Mouse (Mus musculus): Measurements from ENCODE around the gene Hist1h3e.
"Not testable (repeated sequence)": the region's sequence is repeated elsewhere in the genome, so short reads cannot be mapped to it uniquely, and the experiment has no call there.

Gene Hist1h3e

DNA sequence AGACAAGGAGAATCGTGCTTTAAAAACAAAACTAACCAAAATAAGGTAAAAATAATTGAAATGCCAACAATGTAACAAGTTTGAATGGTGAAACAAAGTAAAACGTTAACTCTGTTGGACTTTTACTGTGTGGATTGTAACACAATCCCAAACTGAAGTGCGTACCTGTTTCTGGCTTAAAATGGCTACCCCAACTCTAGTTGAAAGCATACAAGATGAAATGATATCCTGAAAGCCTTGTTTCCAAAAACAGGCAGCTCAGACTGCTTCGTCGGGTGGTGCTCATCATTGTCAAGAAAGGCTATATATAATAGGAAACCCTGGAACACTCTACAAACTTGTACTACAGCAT is 662 bp downstream of the Hist1h3e start:
- not testable (repeated sequence) for DNase-seq

DNA sequence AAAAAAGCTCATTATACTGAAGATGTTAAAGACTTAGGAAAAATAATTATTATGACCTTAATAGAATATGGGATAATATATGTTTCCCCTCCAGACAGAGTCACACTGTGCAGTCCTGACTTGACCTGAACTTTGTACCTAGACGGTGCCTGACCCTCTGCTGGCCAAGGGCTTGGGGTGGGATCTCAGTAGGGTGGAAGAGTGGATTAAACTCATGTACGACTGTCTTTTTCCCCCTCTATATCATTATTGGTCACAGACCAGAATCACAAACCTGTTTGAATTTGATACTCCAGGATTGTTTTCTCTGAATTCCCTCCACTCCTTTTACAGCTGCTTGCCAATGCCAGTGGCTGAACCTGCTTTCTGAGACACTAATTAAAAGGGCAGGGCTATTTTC is 1.5 kb downstream of the Hist1h3e start:
- not testable (repeated sequence) for DNase-seq

DNA sequence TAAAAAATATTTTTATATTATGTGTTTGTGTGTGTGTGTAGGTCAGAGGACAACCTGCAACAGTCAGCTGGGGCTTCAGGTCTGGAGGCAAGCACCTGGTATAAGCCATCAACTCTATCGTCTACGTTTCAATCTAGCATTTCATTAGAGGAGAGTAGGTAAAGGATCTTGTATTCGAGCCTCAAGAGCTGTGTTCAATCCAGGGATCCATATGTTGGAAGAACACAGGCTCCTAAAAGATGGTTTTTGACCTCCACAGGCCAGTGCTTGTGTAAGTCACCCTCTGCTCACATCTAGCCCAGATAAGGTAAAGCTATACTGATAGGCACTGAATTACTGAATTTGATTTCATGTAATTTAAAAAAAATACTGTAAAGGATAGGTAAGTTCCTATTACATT is 5.3 kb downstream of the Hist1h3e start:
- DNase-seq: no peak

DNA sequence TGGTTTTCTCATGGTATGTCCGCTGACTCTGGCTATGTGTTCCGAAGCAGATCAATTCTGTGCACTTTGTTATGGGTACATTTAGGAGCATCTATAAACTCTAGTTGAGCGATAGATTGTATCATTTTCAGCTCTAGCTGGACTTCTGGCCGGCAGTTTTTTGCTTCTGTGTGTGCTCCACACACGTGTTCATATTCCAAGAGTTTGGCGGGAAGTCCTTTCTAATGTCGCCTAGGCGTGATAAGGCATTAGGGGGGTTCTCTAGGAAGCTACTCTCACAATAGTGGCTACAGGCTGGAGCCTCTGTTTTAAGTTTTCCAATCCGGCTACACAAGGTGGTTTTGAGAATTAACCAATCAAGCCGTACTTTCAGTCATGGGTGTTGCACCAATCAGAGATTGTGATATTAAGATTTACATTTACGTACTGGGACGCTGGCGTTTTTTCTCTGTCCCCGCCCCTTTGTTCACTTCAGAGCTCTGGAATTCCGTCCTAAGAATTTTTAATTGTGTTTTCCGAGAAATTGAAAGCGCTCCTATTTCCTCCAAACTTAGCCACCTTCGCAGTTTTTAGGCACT is 6.2 kb downstream of the Hist1h3e start:
- peak; percentile 73 to 85 for DNase-seq

DNA sequence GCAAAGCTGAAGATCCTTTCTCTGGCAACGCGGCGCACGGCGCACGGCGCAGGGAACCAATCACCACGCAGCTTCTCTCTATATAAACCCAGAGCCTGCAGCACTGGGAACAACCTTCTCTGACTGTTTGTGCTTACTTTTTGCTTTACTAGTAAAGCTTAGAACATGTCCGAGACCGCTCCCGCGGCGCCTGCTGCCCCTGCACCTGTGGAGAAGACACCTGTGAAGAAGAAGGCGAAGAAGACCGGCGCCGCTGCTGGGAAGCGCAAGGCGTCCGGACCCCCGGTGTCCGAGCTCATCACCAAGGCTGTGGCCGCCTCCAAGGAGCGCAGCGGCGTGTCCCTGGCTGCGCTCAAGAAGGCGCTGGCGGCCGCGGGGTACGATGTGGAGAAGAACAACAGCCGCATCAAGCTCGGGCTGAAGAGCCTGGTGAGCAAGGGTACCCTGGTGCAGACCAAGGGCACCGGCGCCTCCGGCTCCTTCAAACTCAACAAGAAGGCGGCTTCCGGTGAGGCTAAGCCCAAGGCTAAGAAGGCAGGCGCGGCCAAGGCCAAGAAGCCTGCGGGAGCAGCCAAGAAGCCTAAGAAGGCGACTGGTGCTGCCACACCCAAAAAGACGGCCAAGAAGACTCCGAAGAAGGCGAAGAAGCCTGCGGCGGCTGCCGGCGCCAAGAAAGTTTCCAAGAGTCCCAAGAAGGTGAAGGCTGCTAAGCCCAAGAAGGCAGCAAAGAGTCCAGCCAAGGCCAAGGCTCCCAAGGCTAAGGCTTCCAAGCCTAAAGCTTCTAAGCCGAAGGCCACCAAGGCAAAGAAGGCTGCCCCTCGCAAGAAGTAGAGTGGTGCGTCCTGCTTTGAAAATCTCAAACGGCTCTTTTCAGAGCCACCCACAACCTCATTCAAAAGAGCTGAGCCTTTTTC is 7.0 kb downstream of the Hist1h3e start:
- DNase-seq: peak; percentile 78 to 89

DNA sequence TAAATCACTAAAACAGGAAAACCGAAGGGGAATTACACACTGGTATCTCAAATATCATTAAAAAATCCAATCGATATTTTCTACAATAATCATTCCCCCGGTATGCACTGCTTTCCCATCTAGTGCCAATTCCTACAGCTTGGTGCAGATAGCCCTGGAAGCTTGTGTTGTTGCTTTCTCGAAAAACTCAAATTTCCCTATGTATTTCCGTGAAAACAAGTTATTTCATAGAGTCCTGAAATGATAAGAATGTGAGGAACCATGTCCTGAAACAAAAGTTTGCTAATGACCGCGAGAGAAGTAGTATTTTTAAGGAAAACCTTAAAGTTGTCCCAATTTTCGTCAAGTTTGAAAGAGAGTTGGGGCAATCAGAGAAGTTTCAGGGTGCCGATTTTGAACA is 7.8 kb downstream of the Hist1h3e start:
- DNase-seq: no peak

DNA sequence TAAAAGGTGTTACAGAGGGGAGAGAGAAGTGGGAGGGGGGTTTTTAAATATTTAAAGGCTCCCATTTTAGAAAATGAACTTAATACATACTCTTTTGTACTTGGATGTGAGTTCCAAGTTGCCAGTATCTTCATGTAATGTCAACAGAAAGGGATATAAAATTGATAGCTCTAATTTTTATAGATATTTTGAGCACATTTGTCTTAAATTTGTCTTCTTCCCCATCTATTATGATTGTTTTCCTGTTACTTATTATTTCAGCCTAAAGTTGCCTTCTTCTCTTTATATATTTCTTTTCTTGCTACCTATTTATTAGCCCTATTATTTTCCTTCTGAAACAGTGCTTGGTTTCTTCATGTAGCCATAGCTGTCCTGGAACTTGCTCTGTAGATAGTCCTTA is 9.2 kb downstream of the Hist1h3e start, which contains the start of gene Hist1h1d:
Hist1h1d (plus strand) TSS at position 301 of the 400 bp plus-strand sequence.
- DNase-seq: no peak

DNA sequence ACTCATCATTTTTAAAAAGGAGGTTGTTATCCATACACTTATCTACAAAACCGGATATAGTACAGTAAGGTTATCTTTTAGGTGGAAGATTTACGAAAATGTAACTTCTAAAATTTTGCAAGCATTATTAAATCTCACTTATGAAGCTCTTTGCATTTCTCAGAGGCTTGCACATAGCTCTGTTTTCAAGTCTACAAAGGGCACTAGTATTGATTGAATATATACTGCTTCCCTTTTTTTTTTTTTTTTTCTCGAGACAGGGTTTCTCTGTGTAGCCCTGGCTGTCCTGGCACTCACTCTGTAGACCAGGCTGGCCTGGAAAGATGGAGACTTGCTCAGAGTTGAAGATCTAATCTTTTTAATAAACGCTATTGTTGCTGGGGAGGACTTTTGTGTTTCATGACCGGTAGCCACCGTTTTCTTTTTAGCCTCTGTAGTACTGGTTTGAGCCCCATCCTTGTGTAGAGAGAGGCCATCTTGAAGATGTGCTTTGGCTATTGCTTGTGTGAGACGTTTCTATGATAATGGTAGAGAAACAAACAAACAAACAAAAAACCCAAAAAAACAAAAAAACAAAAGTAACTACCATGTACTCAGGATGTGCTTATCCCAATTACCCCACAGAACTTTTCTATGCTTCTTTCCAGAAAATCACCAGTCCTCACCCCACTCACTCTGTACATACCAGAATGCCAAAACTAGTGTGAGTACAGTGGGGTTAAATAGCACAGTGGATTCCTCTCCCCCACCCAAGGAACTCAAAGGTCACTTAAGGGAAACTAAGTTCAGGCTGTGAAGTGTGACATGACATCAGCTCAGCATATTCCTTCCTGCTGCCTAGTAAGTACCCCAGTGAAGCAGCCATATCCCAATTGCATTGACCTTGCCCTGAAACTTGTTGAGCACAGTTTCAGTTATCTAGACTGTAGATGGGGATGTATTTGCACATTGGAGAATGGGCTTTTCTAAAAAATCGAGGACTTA is 9.9 kb downstream of the Hist1h3e start:
- no peak for DNase-seq

DNA sequence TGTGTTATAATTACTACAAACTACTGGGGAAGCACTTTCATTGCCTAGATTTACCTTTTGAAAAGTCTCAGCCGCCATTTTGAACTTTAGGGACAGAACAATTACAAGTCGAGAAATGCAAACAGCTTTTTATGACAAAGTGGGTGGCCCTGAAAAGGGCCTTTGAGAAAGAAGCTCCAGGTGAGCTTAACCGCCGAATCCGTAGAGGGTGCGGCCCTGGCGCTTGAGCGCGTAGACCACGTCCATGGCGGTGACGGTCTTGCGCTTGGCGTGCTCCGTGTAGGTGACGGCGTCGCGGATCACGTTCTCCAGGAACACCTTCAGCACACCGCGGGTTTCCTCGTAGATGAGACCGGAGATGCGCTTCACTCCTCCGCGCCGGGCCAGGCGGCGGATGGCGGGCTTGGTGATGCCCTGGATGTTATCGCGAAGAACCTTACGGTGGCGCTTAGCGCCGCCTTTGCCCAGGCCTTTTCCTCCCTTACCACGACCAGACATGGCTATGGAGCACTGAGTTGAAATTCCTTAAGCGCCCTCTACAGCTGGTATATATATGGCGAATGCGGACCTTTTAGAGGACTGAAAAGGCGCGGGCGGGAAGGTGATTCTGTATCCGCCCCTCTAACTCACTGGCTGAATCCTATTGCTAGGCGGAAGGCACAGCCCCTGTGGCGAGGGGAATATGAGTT is 10.9 kb downstream of the Hist1h3e start, which contains the start of gene Hist1h4f:
Hist1h4f (minus strand) TSS at position 503 of the 689 bp plus-strand sequence.
- DNase-seq: peak; percentile 90 to 93

DNA sequence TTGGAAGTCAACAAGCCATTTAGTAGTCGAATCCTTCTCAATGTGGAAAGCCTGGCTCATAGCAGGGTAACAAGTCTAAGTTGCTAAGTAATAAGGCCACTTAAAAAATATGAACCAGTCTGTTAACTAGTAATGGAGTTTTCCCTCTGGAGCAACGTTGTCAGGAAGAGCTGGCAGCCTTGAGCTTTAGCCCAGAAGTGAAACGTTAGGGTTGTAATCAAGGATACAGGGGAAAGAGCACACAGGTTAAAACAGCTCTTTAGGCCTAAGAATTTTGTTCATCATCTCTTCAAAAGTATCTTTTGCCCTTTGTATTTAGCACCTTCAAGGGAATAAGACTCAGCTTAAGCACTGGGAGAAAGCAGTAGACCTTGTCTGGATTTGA is 11.4 kb downstream of the Hist1h3e start:
- DNase-seq: no peak

DNA sequence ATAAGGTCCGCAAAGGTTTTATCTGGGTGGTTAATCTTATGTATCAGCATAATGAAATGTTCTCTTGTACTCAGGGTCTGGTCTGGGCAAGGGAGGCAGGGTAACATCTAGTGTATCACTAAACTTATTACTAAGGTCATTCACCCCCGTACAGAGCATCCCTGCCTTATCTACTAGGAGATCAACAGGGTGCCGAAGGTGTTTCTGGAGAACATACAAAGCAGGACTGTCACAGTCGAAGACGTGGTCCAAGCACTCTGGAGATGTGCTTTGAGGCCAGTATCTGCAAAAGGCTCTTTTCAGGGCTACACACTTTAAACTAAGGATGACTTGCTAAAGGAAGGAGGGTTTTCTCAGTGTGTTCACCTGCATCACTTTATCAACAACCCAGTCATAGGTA is 15.5 kb downstream of the Hist1h3e start:
- DNase-seq: no peak

DNA sequence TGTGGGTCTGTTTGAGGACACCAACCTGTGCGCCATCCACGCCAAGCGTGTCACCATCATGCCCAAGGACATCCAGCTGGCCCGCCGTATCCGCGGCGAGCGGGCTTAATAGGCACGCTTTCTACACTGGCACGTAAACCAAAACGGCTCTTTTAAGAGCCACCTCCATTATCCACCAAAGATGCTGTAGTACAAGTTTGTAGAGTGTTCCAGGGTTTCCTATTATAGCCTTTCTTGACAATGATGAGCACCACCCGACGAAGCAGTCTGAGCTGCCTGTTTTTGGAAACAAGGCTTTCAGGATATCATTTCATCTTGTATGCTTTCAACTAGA is 17.4 kb downstream of the Hist1h3e start:
- DNase-seq: peak in 1 of 2 experiments; percentile 48

DNA sequence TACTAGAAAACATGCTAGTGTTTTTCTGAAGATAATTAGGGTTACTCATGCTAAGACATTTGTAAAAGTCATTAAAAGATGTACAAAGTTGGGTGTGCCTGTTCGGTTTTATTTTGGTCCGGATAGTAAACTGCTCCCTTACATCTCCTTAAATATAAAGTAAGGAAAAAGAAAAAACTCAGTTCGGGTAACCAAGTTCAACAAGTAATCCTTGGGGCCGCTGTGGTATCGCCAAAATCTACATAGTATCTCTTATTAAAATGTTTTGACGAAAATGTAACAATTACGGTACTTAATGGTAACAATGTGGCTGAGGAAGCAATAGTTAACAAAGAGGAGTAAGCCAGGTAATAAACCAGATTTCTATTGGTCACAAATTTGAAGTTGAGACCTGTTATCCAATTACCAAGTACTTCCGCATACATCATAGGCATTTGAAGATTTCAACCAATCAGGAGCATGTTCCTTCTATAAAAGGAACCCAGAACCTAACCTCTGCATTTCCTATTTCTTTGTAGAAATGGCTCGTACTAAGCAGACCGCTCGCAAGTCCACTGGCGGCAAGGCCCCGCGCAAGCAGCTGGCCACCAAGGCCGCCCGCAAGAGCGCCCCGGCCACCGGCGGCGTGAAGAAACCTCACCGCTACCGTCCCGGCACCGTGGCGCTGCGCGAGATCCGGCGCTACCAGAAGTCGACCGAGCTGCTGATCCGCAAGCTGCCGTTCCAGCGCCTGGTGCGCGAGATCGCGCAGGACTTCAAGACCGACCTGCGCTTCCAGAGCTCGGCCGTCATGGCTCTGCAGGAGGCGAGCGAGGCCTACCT is 18.0 kb downstream of the Hist1h3e start, which contains the start of gene Hist1h3f:
Hist1h3f (plus strand) TSS at position 88 of the 822 bp plus-strand sequence.
- DNase-seq: peak; percentile 70 to 80

DNA sequence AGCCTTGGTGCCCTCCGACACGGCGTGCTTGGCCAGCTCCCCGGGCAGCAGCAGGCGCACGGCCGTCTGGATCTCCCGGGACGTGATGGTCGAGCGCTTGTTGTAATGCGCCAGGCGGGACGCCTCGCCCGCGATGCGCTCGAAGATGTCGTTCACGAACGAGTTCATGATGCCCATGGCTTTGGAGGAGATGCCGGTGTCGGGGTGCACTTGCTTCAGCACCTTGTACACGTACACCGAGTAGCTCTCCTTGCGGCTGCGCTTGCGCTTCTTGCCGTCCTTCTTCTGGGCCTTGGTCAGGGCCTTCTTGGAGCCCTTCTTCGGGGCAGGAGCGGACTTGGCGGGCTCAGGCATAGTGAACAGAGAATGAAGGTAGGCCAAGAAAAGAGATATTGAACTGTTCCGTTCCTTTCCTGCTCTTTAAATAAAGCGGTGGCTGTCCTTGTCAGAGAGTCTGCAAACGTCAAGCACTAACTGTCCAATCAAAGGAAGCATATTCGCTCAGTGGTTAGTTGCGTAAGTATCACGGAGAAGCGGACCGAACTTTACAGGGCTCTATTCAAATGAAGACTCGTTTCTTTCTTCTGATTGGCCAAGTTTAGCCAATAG is 19.1 kb downstream of the Hist1h3e start, which contains the start of gene Hist1h2bh:
Hist1h2bh (minus strand) TSS at position 394 of the 609 bp plus-strand sequence.
- peak; percentile 53 to 69 for DNase-seq

DNA sequence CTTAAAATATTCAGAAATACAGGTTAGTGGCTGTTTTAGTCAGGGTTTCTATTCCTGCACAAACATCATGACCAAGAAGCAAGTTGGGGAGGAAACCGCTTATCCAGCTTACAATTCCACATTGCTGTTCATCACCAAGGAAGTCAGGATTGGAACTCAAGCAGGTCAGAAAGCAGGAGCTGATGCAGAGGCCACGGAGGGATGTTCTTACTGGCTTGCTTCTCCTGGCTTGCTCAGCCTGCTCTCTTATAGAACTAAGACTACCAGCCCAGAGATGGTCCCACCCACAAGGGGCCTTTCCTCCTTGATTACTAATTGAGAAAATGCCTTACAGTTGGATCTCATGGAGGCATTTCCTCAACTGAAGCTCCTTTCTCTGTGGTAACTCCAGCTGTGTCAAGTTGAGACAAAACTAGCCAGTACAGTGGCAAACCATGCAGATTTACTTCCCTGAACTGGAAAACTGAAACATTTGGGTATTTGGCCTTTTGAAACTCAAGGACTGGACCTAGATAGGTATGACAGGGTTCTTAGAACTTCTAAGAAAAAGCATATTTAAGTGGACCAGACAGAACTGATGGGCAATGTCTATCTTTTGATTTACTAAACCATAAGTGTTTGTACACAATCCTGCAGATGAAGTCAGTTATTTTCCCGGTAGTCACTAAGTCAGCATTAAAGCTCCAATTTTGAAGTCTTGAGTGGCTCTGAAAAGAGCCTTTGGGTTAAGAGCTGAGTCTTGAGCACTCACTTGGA is 19.8 kb downstream of the Hist1h3e start:
- DNase-seq: not testable (repeated sequence)

DNA sequence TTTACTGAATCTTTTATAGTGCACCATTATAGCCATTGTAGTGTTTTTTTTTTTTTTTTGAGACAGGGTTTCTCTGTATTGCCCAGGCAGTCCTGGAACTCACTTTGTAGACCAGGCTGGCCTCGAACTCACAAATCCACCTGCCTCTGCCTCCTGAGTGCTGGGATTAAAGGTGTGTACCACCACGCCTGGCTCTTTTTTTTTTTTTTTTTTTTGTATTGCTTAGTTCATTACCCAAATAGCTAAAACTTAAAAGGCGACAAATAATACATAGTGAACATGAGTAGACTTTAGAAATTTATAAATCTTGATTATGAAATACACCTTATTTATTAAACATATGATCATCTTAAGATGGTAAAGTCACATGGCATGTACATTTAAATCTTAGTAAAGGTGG is 20.7 kb downstream of the Hist1h3e start:
- DNase-seq: no peak

DNA sequence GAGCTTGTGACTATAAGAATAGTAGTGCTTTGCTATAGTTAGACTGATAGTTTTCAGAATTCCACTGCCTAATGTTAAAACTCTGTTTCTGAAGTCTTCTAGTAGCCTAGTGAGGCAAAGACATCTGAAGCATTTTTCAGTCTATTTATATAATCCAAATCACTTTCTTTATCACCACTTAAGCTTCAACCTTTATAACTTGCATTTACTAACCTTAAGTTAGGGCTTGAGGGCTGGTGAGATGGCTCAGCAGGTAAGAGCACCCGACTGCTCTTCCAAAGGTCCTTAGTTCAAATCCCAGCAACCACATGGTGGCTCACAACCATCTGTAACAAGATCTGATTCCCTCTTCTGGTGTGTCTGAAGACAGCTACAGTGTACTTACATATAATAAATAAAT is 22.3 kb downstream of the Hist1h3e start:
- DNase-seq: not testable (repeated sequence)

DNA sequence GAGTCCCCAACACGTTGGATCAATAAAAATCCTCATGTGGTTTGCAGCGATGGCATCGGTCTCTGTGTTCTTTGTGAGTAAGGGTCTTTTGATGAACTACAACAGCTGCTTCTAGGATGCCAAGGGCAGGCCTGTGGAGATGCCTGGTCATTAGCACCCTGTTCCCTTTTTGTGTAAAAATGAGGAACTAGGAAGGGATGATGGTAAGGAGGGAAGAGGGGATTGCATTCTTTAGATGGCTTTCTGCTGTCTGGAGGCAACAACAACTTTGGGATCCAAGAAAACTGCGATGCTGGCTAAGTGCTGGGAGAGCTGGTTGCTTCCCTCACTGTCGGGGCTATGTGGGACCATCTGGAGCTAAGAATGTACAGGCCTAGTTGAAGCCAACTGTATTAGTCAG is 23.9 kb downstream of the Hist1h3e start:
- no peak for DNase-seq

DNA sequence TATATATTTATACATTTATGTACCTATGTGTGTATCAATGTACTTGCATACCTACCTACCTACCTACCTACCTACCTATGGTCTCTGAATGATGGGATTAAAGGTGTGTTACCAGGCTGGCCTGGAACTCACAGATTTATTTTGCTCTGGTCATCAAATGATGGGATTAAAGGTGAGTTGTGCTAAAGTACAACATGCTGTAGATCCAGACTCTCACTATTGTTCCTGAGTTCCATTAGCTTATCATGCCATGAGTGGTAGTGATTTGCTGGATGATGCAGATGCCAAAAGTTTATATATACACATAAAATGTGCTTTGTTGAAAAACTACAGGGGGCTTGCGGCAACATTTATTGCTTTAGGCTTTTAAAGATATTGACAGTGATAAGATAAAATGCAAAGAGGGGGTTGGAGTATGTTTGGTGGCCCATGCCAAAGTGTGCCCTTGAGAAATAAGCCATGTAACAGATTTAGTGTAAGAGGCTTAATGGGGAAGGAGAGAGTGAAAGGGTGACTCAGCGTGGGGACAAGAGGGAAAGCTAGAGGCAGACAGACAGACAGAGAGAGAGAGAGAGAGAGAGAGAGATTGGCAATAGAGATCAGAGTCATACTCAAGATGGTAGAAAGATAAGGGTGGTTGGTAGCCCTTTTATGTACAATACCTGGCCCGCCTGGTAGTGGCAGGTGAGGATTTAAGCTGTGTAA is 25.0 kb downstream of the Hist1h3e start:
- no peak for DNase-seq
